Mouse (Mus musculus) MEL (cell line): ENCODE data around the gene H3f3b. TPM values are rescaled to one million over a fixed set of nuclear protein-coding genes. Genes with fewer than 3 reads are reported as not detected.

Source experiments
- DNase-seq: peaks from one replicate; pipeline ENCODE4 v3.0.0; 2011; ENCODE audit warnings: low read depth, low spot score
- H3K27ac ChIP-seq: 2 replicates; pipeline ENCODE4 v1.5.1; 2012; ENCODE audit warnings: low read depth, mild to moderate bottlenecking, control low read depth, low read length, moderate library complexity; ENCODE audit not compliant: control insufficient read depth
- H3K27me3 ChIP-seq, 2 experiments: fragments of 150-350 bp in 1 of 2; sonication (generic) in 1 of 2; 2 replicates each; pipeline ENCODE4 v1.6.1; 2012; ENCODE audit warnings: low read length in 2 of 2, mild to moderate bottlenecking in 2 of 2, improper control_type of control experiment in 1 of 2, moderate library complexity in 1 of 2; ENCODE audit not compliant: insufficient read depth in 2 of 2, control insufficient read depth in 1 of 2
- H3K36me3 ChIP-seq, 2 experiments: 2 replicates each; pipeline ENCODE4 v1.6.1; 2012 to 2014; ENCODE audit warnings: low read length in 2 of 2, improper control_type of control experiment in 1 of 2, inconsistent platforms in 1 of 2, mild to moderate bottlenecking in 1 of 2; ENCODE audit not compliant: insufficient read depth in 2 of 2, control insufficient read depth in 1 of 2
- H3K4me1 ChIP-seq, 2 experiments: fragments of 150-350 bp in 1 of 2; sonication (generic) in 1 of 2; 2 replicates each; pipeline ENCODE4 v1.6.1; 2012; ENCODE audit warnings: low read length in 2 of 2, improper control_type of control experiment in 1 of 2, mild to moderate bottlenecking in 1 of 2; ENCODE audit not compliant: insufficient read depth in 2 of 2, control insufficient read depth in 1 of 2
- H3K4me3 ChIP-seq, 2 experiments: fragments of 150-350 bp in 1 of 2; sonication (generic) in 1 of 2; 2 replicates each; pipeline ENCODE4 v1.5.1; 2012; ENCODE audit warnings: low read depth in 2 of 2, low read length in 2 of 2, mild to moderate bottlenecking in 2 of 2, moderate library complexity in 2 of 2, control low read depth in 1 of 2, improper control_type of control experiment in 1 of 2; ENCODE audit not compliant: control insufficient read depth in 1 of 2, insufficient read depth in 1 of 2
- H3K79me2 ChIP-seq: 2 replicates; pipeline ENCODE4 v1.6.1; 2012; ENCODE audit warnings: mild to moderate bottlenecking, low read length, moderate library complexity; ENCODE audit not compliant: control insufficient read depth, poor library complexity, insufficient read depth
- H3K9ac ChIP-seq: 2 replicates; pipeline ENCODE4 v1.6.1; 2012; ENCODE audit warnings: low read depth, mild to moderate bottlenecking, control low read depth, low read length, moderate library complexity; ENCODE audit not compliant: control insufficient read depth, poor library complexity, severe bottlenecking
- H3K9me3 ChIP-seq: fragments of 150-350 bp; sonication (generic); replicated peaks from 2 replicates; pipeline ENCODE4 v1.6.1; 2012; ENCODE audit warnings: mild to moderate bottlenecking, low read length, improper control_type of control experiment, moderate library complexity; ENCODE audit not compliant: insufficient read depth
- BHLHE40 ChIP-seq: IDR thresholded peaks from 2 replicates; pipeline ENCODE4 v1.6.1; 2012; ENCODE audit warnings: low read depth, mild to moderate bottlenecking, inconsistent platforms, low read length, improper control_type of control experiment, borderline replicate concordance
- CHD1 ChIP-seq: IDR thresholded peaks from 2 replicates; pipeline ENCODE4 v1.6.1; 2012; ENCODE audit warnings: low read depth, mild to moderate bottlenecking, inconsistent platforms, low read length, improper control_type of control experiment
- CTCF ChIP-seq, 3 experiments: IDR thresholded peaks in 2 of 3; conservative IDR thresholded peaks in 1 of 3; 2 replicates each; pipeline ENCODE4 v1.5.1; 2011 to 2012; ENCODE audit warnings: low read length in 3 of 3, low read depth in 2 of 3, mild to moderate bottlenecking in 2 of 3, improper control_type of control experiment in 1 of 3, inconsistent platforms in 1 of 3, mixed read lengths in 1 of 3, moderate library complexity in 1 of 3; ENCODE audit not compliant: control insufficient read depth in 1 of 3, insufficient read depth in 1 of 3, poor library complexity in 1 of 3, severe bottlenecking in 1 of 3
- ELF1 ChIP-seq: IDR thresholded peaks from 2 replicates; pipeline ENCODE4 v1.6.1; 2014; ENCODE audit warnings: low read depth, mild to moderate bottlenecking, inconsistent platforms, low read length, improper control_type of control experiment, moderate library complexity
- GABPA ChIP-seq: IDR thresholded peaks from 2 replicates; pipeline ENCODE4 v1.6.1; 2012; ENCODE audit warnings: low read depth, mild to moderate bottlenecking, inconsistent platforms, low read length, improper control_type of control experiment, moderate library complexity
- HCFC1 ChIP-seq: IDR thresholded peaks from 2 replicates; pipeline ENCODE4 v1.6.1; 2012; ENCODE audit warnings: low read depth, mild to moderate bottlenecking, inconsistent platforms, low read length, improper control_type of control experiment, moderate library complexity
- JUND ChIP-seq: IDR thresholded peaks from 2 replicates; pipeline ENCODE4 v1.6.1; 2011; ENCODE audit warnings: low read depth, mild to moderate bottlenecking, improper control_type of control experiment, low read length
- MAX ChIP-seq: IDR thresholded peaks from 2 replicates; pipeline ENCODE4 v1.6.1; 2011; ENCODE audit warnings: low read length, improper control_type of control experiment
- MAZ ChIP-seq: IDR thresholded peaks from 2 replicates; pipeline ENCODE4 v1.6.1; 2012; ENCODE audit warnings: low read depth, mild to moderate bottlenecking, inconsistent platforms, low read length, improper control_type of control experiment
- MEF2A ChIP-seq: IDR thresholded peaks from 2 replicates; pipeline ENCODE4 v1.6.1; 2014; ENCODE audit warnings: low read depth, mild to moderate bottlenecking, inconsistent platforms, low read length, improper control_type of control experiment; ENCODE audit not compliant: poor library complexity, insufficient replicate concordance, severe bottlenecking; ENCODE audit errors: extremely low read depth
- MYB ChIP-seq: IDR thresholded peaks from 2 replicates; pipeline ENCODE4 v1.6.1; 2011; ENCODE audit warnings: mild to moderate bottlenecking, low read depth, low read length, improper control_type of control experiment
- MYC ChIP-seq: IDR thresholded peaks from 2 replicates; pipeline ENCODE4 v1.6.1; 2011; ENCODE audit warnings: low read depth, mild to moderate bottlenecking, low read length, improper control_type of control experiment, moderate library complexity
- NRF1 ChIP-seq: IDR thresholded peaks from 2 replicates; pipeline ENCODE4 v1.6.1; 2014; ENCODE audit warnings: low read depth, mild to moderate bottlenecking, inconsistent platforms, low read length, improper control_type of control experiment, moderate library complexity; ENCODE audit not compliant: poor library complexity, insufficient read depth, severe bottlenecking
- POLR2AphosphoS2 ChIP-seq: IDR thresholded peaks from 2 replicates; pipeline ENCODE4 v1.6.1; 2011; ENCODE audit warnings: low read length, improper control_type of control experiment
- POLR2AphosphoS5 ChIP-seq: IDR thresholded peaks from 2 replicates; pipeline ENCODE4 v1.6.1; 2012; ENCODE audit warnings: low read depth, borderline replicate concordance, mild to moderate bottlenecking, inconsistent platforms, low read length, moderate library complexity, mixed read lengths
- RAD21 ChIP-seq: IDR thresholded peaks from 2 replicates; pipeline ENCODE4 v1.6.1; 2011; ENCODE audit warnings: mild to moderate bottlenecking, low read depth, low read length, improper control_type of control experiment
- SIN3A ChIP-seq: IDR thresholded peaks from 2 replicates; pipeline ENCODE4 v1.6.1; 2012; ENCODE audit warnings: low read length, improper control_type of control experiment, inconsistent platforms
- SMC3 ChIP-seq: IDR thresholded peaks from 2 replicates; pipeline ENCODE4 v1.6.1; 2011; ENCODE audit warnings: low read depth, low read length, improper control_type of control experiment
- UBTF ChIP-seq: IDR thresholded peaks from 2 replicates; pipeline ENCODE4 v1.6.1; 2012; ENCODE audit warnings: low read depth, mild to moderate bottlenecking, inconsistent platforms, low read length, improper control_type of control experiment, moderate library complexity, borderline replicate concordance; ENCODE audit not compliant: insufficient read depth
- USF2 ChIP-seq, 2 experiments: IDR thresholded peaks; 2 replicates each; pipeline ENCODE4 v1.6.1; 2011 to 2012; ENCODE audit warnings: improper control_type of control experiment in 2 of 2, low read length in 2 of 2, borderline replicate concordance in 1 of 2, inconsistent platforms in 1 of 2, low read depth in 1 of 2, mild to moderate bottlenecking in 1 of 2; ENCODE audit not compliant: insufficient read depth in 1 of 2
- ZC3H11A ChIP-seq: IDR thresholded peaks from 2 replicates; pipeline ENCODE4 v1.6.1; 2012; ENCODE audit warnings: low read depth, mild to moderate bottlenecking, inconsistent platforms, low read length, improper control_type of control experiment
- ZKSCAN1 ChIP-seq: IDR thresholded peaks from 2 replicates; pipeline ENCODE4 v1.6.1; 2012; ENCODE audit warnings: low read depth, mild to moderate bottlenecking, inconsistent platforms, low read length, improper control_type of control experiment, moderate library complexity
- ZNF384 ChIP-seq: IDR thresholded peaks from 2 replicates; pipeline ENCODE4 v1.6.1; 2012; ENCODE audit warnings: low read depth, mild to moderate bottlenecking, inconsistent platforms, low read length, improper control_type of control experiment
- polyA plus RNA-seq, 2 experiments: library from polyadenylated mRNA; stranded (reverse) in 1 of 2; unstranded in 1 of 2; fragments of >175 nt in 1 of 2; fragments of >200 nt in 1 of 2; gene quantifications; 2 replicates each; pipeline versions ENCODE4 v1.2.1 to v1.2.4; 2012; ENCODE audit warnings: low replicate concordance in 2 of 2, low read depth in 1 of 2; ENCODE audit not compliant: insufficient read length in 2 of 2, insufficient read depth in 1 of 2, missing spikeins in 1 of 2
- total RNA-seq: library from RNA; depleted of rRNA; stranded (reverse); fragments of 300-350 nt; gene quantifications from 2 replicates; pipeline ENCODE4 v1.2.3, GENCODE M21; 2012

H3f3b gene
- total and polyA plus RNA-seq, 3 experiments: 96.6 to 767 (median 498) TPM

DNA sequence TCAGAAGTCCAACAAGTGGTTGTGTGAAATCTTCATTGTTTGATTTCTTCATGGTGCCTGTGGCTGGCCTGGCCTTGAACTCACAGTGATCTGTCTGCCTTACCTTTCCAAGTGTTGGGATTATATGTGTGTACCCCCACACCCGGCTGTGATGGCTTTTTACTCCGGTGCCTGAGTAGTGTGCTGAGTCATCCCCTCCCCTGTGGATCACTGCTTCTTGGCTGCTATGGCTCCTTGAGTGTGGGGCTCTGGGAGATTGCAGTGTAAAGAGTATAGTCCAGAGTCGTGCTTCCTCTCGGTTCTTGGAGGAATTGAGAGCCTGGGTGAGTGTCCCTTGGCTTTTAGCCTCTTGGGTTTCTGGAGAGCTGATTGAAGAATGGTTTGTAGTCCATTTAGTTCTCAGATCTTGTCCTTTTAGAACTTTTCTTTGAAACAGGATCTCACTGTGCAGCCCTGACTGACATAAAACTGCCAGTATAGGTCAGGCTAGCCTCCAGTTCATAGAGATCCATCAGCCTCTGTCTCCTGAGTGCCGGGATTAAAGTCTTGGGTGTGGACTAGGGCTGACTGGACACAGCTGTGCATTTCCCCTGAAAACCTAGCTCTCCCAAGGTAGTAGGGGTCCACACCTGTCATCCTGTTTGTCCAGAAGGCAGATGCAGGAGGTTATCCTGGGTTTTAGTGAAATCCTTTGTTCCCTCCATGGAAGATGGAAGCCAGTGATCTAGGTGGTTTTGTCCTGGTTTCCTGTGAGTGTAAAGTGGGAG, 14.8 kb upstream of the H3f3b start:
- peaks cover 0 to 39% of the 10 kb centered on the region in 2 experiments; a peak in 2 of 4 replicates for H3K36me3 ChIP-seq
- no peak overlapping the region for H3K4me3 ChIP-seq
- H3K9me3 ChIP-seq: no peaks in the 10 kb centered on the region
- TF ChIP-seq MYB (no peak), MAX (no peak), ZKSCAN1 (no peak), USF2 (IDR thresholded peaks at IDR 0.05; ENCODE audit: borderline replicate concordance in 1 of 2, insufficient read depth in 1 of 2, low read depth in 1 of 2, low read length in 2 of 2) (no peak), POLR2AphosphoS2 (no peak), HCFC1 (no peak), ELF1 (no peak), POLR2AphosphoS5 (no peak), RAD21 (no peak), BHLHE40 (no peak), ZC3H11A (no peak), UBTF (no peak), JUND (no peak), SIN3A (no peak)
- no peaks in the 10 kb centered on the region for H3K27me3 ChIP-seq
- DNase-seq: no peak
- peaks cover 3% of the 10 kb centered on the region; the same call in 1 of the 2 replicates for H3K79me2 ChIP-seq
- no peaks in the 10 kb centered on the region for H3K4me1 ChIP-seq
- no peak overlapping the region for H3K27ac ChIP-seq
- H3K9ac ChIP-seq: no peak overlapping the region

DNA sequence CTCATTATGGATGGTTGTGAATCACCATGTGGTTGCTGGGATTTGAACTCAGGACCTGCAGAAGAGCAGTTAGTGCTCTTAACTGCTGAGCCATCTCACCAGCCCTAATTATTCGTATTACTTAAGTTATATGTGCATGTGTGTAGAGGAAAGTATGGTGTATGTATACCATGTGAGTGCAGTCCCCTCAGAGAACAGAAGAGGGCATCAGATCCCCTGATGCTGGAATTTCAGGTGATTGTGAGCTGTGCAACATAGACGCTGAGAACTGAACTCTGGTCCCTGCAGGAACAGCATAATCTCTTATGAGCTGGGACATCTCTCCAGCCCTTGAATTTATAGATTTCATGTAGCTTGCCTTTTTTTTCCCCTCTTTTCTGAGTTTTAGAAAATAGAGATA, 14.1 kb upstream of the H3f3b start:
- TF ChIP-seq USF2 (IDR thresholded peaks at IDR 0.05; ENCODE audit: borderline replicate concordance in 1 of 2, insufficient read depth in 1 of 2, low read depth in 1 of 2, low read length in 2 of 2) (no peak), MYC (no peak), POLR2AphosphoS5 (no peak), CTCF (IDR thresholded peaks at IDR 0.05 in 2 of 3, conservative IDR thresholded peaks at IDR 0.05 in 1 of 3; ENCODE audit: control insufficient read depth in 1 of 3, insufficient read depth in 1 of 3, low read depth in 2 of 3, low read length in 3 of 3, poor library complexity in 1 of 3, severe bottlenecking in 1 of 3) (peak in 2 of 3 experiments; percentile 37 to 46; a peak in 4 of 6 replicates), ZNF384 (no peak), CHD1 (no peak), MYB (no peak), GABPA (no peak), RAD21 (peak; percentile 19), MEF2A (no peak), SMC3 (peak; percentile 34; the same call in 1 of the 2 replicates), MAZ (no peak), NRF1 (no peak)
- Histone ChIP-seq H3K4me3 (no peak overlapping the region), H3K9me3 (no peaks in the 10 kb centered on the region), H3K4me1 (no peaks in the 10 kb centered on the region), H3K79me2 (peaks cover 4% of the 10 kb centered on the region), H3K27ac (no peak overlapping the region), H3K27me3 (no peaks in the 10 kb centered on the region), H3K9ac (no peak overlapping the region), H3K36me3 (peaks cover 0 to 39% of the 10 kb centered on the region in 2 experiments; a peak in 2 of 4 replicates)
- DNase-seq: peak; percentile 46
